Mouse (Mus musculus) MEL (cell line): ENCODE measurements around the gene Cops4. TPM values are rescaled to one million over a fixed set of nuclear protein-coding genes. Genes with fewer than 3 reads are reported as not detected.

Experiments
- DNase-seq: peaks from one replicate; pipeline ENCODE4 v3.0.0; 2011; ENCODE audit warnings: low read depth, low spot score
- H3K27ac ChIP-seq: 2 replicates; pipeline ENCODE4 v1.5.1; 2012; ENCODE audit warnings: low read depth, mild to moderate bottlenecking, control low read depth, low read length, moderate library complexity; ENCODE audit not compliant: control insufficient read depth
- H3K27me3 ChIP-seq, 2 experiments: fragments of 150-350 bp in 1 of 2; sonication (generic) in 1 of 2; 2 replicates each; pipeline ENCODE4 v1.6.1; 2012; ENCODE audit warnings: low read length in 2 of 2, mild to moderate bottlenecking in 2 of 2, improper control_type of control experiment in 1 of 2, moderate library complexity in 1 of 2; ENCODE audit not compliant: insufficient read depth in 2 of 2, control insufficient read depth in 1 of 2
- H3K36me3 ChIP-seq, 2 experiments: 2 replicates each; pipeline ENCODE4 v1.6.1; 2012 to 2014; ENCODE audit warnings: low read length in 2 of 2, improper control_type of control experiment in 1 of 2, inconsistent platforms in 1 of 2, mild to moderate bottlenecking in 1 of 2; ENCODE audit not compliant: insufficient read depth in 2 of 2, control insufficient read depth in 1 of 2
- H3K4me1 ChIP-seq, 2 experiments: fragments of 150-350 bp in 1 of 2; sonication (generic) in 1 of 2; 2 replicates each; pipeline ENCODE4 v1.6.1; 2012; ENCODE audit warnings: low read length in 2 of 2, improper control_type of control experiment in 1 of 2, mild to moderate bottlenecking in 1 of 2; ENCODE audit not compliant: insufficient read depth in 2 of 2, control insufficient read depth in 1 of 2
- H3K4me3 ChIP-seq, 2 experiments: fragments of 150-350 bp in 1 of 2; sonication (generic) in 1 of 2; 2 replicates each; pipeline ENCODE4 v1.5.1; 2012; ENCODE audit warnings: low read depth in 2 of 2, low read length in 2 of 2, mild to moderate bottlenecking in 2 of 2, moderate library complexity in 2 of 2, control low read depth in 1 of 2, improper control_type of control experiment in 1 of 2; ENCODE audit not compliant: control insufficient read depth in 1 of 2, insufficient read depth in 1 of 2
- H3K79me2 ChIP-seq: 2 replicates; pipeline ENCODE4 v1.6.1; 2012; ENCODE audit warnings: mild to moderate bottlenecking, low read length, moderate library complexity; ENCODE audit not compliant: control insufficient read depth, poor library complexity, insufficient read depth
- H3K9ac ChIP-seq: 2 replicates; pipeline ENCODE4 v1.6.1; 2012; ENCODE audit warnings: low read depth, mild to moderate bottlenecking, control low read depth, low read length, moderate library complexity; ENCODE audit not compliant: control insufficient read depth, poor library complexity, severe bottlenecking
- H3K9me3 ChIP-seq: fragments of 150-350 bp; sonication (generic); replicated peaks from 2 replicates; pipeline ENCODE4 v1.6.1; 2012; ENCODE audit warnings: mild to moderate bottlenecking, low read length, improper control_type of control experiment, moderate library complexity; ENCODE audit not compliant: insufficient read depth
- CHD2 ChIP-seq: IDR thresholded peaks from 2 replicates; pipeline ENCODE4 v1.6.1; 2011; ENCODE audit warnings: low read length, improper control_type of control experiment
- CTCF ChIP-seq, 3 experiments: IDR thresholded peaks in 2 of 3; conservative IDR thresholded peaks in 1 of 3; 2 replicates each; pipeline ENCODE4 v1.5.1; 2011 to 2012; ENCODE audit warnings: low read length in 3 of 3, low read depth in 2 of 3, mild to moderate bottlenecking in 2 of 3, improper control_type of control experiment in 1 of 3, inconsistent platforms in 1 of 3, mixed read lengths in 1 of 3, moderate library complexity in 1 of 3; ENCODE audit not compliant: control insufficient read depth in 1 of 3, insufficient read depth in 1 of 3, poor library complexity in 1 of 3, severe bottlenecking in 1 of 3
- E2F4 ChIP-seq: IDR thresholded peaks from 2 replicates; pipeline ENCODE4 v1.6.1; 2011; ENCODE audit warnings: low read depth, low read length, improper control_type of control experiment, borderline replicate concordance
- ELF1 ChIP-seq: IDR thresholded peaks from 2 replicates; pipeline ENCODE4 v1.6.1; 2014; ENCODE audit warnings: low read depth, mild to moderate bottlenecking, inconsistent platforms, low read length, improper control_type of control experiment, moderate library complexity
- EP300 ChIP-seq, 2 experiments: IDR thresholded peaks; 2 replicates each; pipeline ENCODE4 v1.6.1; 2011; ENCODE audit warnings: improper control_type of control experiment in 2 of 2, low read length in 2 of 2, low read depth in 1 of 2, mild to moderate bottlenecking in 1 of 2
- ETS1 ChIP-seq: IDR thresholded peaks from 2 replicates; pipeline ENCODE4 v1.6.1; 2012; ENCODE audit warnings: low read depth, mild to moderate bottlenecking, inconsistent platforms, low read length, improper control_type of control experiment, moderate library complexity
- MEF2A ChIP-seq: IDR thresholded peaks from 2 replicates; pipeline ENCODE4 v1.6.1; 2014; ENCODE audit warnings: low read depth, mild to moderate bottlenecking, inconsistent platforms, low read length, improper control_type of control experiment; ENCODE audit not compliant: poor library complexity, insufficient replicate concordance, severe bottlenecking; ENCODE audit errors: extremely low read depth
- MXI1 ChIP-seq: IDR thresholded peaks from 2 replicates; pipeline ENCODE4 v1.6.1; 2011; ENCODE audit warnings: mild to moderate bottlenecking, low read depth, low read length, improper control_type of control experiment
- MYC ChIP-seq: IDR thresholded peaks from 2 replicates; pipeline ENCODE4 v1.6.1; 2011; ENCODE audit warnings: low read depth, mild to moderate bottlenecking, low read length, improper control_type of control experiment, moderate library complexity
- NRF1 ChIP-seq: IDR thresholded peaks from 2 replicates; pipeline ENCODE4 v1.6.1; 2014; ENCODE audit warnings: low read depth, mild to moderate bottlenecking, inconsistent platforms, low read length, improper control_type of control experiment, moderate library complexity; ENCODE audit not compliant: poor library complexity, insufficient read depth, severe bottlenecking
- RAD21 ChIP-seq: IDR thresholded peaks from 2 replicates; pipeline ENCODE4 v1.6.1; 2011; ENCODE audit warnings: mild to moderate bottlenecking, low read depth, low read length, improper control_type of control experiment
- SMC3 ChIP-seq: IDR thresholded peaks from 2 replicates; pipeline ENCODE4 v1.6.1; 2011; ENCODE audit warnings: low read depth, low read length, improper control_type of control experiment
- TAL1 ChIP-seq: IDR thresholded peaks from 2 replicates; pipeline ENCODE4 v1.6.1; 2012; ENCODE audit warnings: mild to moderate bottlenecking, inconsistent platforms, low read length, moderate library complexity, mixed read lengths
- TBP ChIP-seq: IDR thresholded peaks from 2 replicates; pipeline ENCODE4 v1.8.0; 2011; ENCODE audit warnings: low read depth, low read length, improper control_type of control experiment
- ZC3H11A ChIP-seq: IDR thresholded peaks from 2 replicates; pipeline ENCODE4 v1.6.1; 2012; ENCODE audit warnings: low read depth, mild to moderate bottlenecking, inconsistent platforms, low read length, improper control_type of control experiment
- ZMIZ1 ChIP-seq: IDR thresholded peaks from 2 replicates; pipeline ENCODE4 v1.6.1; 2012; ENCODE audit warnings: low read depth, mild to moderate bottlenecking, inconsistent platforms, low read length, improper control_type of control experiment, moderate library complexity
- ZNF384 ChIP-seq: IDR thresholded peaks from 2 replicates; pipeline ENCODE4 v1.6.1; 2012; ENCODE audit warnings: low read depth, mild to moderate bottlenecking, inconsistent platforms, low read length, improper control_type of control experiment
- polyA plus RNA-seq, 2 experiments: library from polyadenylated mRNA; stranded (reverse) in 1 of 2; unstranded in 1 of 2; fragments of >175 nt in 1 of 2; fragments of >200 nt in 1 of 2; gene quantifications; 2 replicates each; pipeline versions ENCODE4 v1.2.1 to v1.2.4; 2012; ENCODE audit warnings: low replicate concordance in 2 of 2, low read depth in 1 of 2; ENCODE audit not compliant: insufficient read length in 2 of 2, insufficient read depth in 1 of 2, missing spikeins in 1 of 2
- total RNA-seq: library from RNA; depleted of rRNA; stranded (reverse); fragments of 300-350 nt; gene quantifications from 2 replicates; pipeline ENCODE4 v1.2.3, GENCODE M21; 2012

Gene Cops4
- total and polyA plus RNA-seq, 3 experiments = 112 to 626 (median 142) TPM

DNA sequence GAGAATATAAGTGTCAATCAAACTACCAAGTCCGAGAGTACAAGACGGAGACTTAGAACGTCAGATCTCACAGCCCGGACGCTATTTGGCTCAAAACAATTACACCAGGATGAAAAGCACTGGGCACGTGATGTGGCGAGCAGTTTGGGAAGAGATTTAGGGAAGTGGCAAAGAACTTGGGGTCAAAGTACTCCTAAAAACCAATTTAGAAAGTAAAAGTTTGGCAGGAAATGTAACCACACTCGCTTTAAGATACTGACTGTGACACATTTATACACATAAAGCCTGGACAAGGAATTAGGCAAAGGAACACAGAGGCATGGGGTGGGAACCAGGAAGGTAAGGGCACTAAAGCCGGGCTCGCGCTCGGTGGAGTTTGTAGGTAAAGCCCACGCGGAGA, 38.9 kb downstream of the Cops4 start:
- H3K27ac ChIP-seq = no peak overlapping the region
- TF ChIP-seq MYC = no peak
- no peak for TF ChIP-seq CHD2
- no peak for TF ChIP-seq ZNF384
- no peak for TF ChIP-seq TBP
- TF ChIP-seq NRF1 = no peak
- TF ChIP-seq ELF1 = no peak
- no peak for TF ChIP-seq MXI1
- TF ChIP-seq EP300 (IDR thresholded peaks at IDR 0.05; ENCODE audit: low read depth in 1 of 2, low read length in 2 of 2) = no peak
- no peak for TF ChIP-seq TAL1
- TF ChIP-seq ZC3H11A = no peak
- no peak for TF ChIP-seq E2F4
- no peak for TF ChIP-seq ZMIZ1
- peaks cover 0 to 18% of the 10 kb centered on the region in 2 experiments; a peak in 2 of 4 replicates for H3K36me3 ChIP-seq

DNA sequence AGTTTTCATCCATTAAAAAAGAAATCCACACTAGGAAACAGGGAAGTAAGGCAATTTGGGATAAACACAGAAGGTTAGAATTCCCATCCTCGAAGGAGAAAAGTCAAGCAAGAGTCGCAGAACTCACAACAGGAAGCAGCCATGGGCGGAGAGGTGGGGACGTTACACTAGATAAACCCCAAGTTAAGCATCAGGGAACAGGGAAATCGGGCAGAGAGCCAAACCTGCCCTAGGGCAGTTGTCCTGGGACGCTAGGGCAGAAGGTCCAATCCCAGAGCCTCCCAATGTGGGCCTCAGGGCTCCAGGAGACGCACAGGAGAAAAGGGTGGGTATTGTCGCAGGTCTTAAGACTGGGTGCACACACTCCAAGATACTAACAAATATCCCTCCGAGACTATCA, 39.4 kb downstream of the Cops4 start:
- peak; percentile 36 for DNase-seq

More for the DNA sequence above, 38.9 kb downstream of the Cops4 start:
- Histone ChIP-seq H3K9me3 (no peaks in the 10 kb centered on the region), H3K9ac (no peak overlapping the region), H3K4me1 (peaks cover 2 to 16% of the 10 kb centered on the region in 2 experiments; a peak in 3 of 4 replicates), H3K27me3 (no peaks in the 10 kb centered on the region), H3K4me3 (no peak overlapping the region), H3K79me2 (no peaks in the 10 kb centered on the region)
- no peak for DNase-seq

DNA sequence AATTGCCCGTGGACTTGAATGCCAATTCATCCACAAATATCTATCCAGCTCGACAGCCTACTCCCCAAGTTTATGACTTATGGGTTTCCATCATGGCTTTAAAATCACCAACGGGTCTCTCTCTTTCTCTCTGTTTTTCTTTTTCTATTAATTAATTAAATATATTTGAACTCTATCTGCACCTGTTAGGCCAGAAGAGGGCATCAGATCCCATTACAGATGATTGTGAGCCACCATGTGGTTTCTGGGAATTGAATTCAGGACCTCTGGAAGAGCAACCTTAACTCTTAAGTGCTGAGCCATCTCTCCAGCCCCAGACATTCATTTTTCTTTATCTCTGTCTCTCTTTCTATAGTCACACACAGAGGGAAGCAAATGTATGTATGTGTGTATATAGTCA, 40.7 kb downstream of the Cops4 start:
- no peak for TF ChIP-seq MEF2A
- TF ChIP-seq RAD21 = peak; percentile 49
- peak in 1 of 3 experiments; percentile 49; a peak in 2 of 6 replicates for TF ChIP-seq CTCF (IDR thresholded peaks at IDR 0.05 in 2 of 3, conservative IDR thresholded peaks at IDR 0.05 in 1 of 3; ENCODE audit: control insufficient read depth in 1 of 3, insufficient read depth in 1 of 3, low read depth in 2 of 3, low read length in 3 of 3, poor library complexity in 1 of 3, severe bottlenecking in 1 of 3)
- peak; percentile 68 for TF ChIP-seq SMC3
- no peak for TF ChIP-seq ZNF384
- peak; percentile 64; the same call in 1 of the 2 replicates for TF ChIP-seq MYC
- TF ChIP-seq ZC3H11A = peak; percentile 66
- Histone ChIP-seq H3K4me1 (peaks cover 2 to 8% of the 10 kb centered on the region in 2 experiments; a peak in 3 of 4 replicates), H3K9ac (no peak overlapping the region), H3K79me2 (no peaks in the 10 kb centered on the region), H3K27ac (no peak overlapping the region), H3K27me3 (no peaks in the 10 kb centered on the region), H3K36me3 (peaks cover 0 to 12% of the 10 kb centered on the region in 2 experiments; a peak in 2 of 4 replicates), H3K9me3 (no peaks in the 10 kb centered on the region), H3K4me3 (no peak overlapping the region)
- DNase-seq = no peak

More for the DNA sequence above, 39.4 kb downstream of the Cops4 start:
- TF ChIP-seq EP300 (IDR thresholded peaks at IDR 0.05; ENCODE audit: low read depth in 1 of 2, low read length in 2 of 2) (peak in 1 of 2 experiments; percentile 40; a peak in 1 of 4 replicates), ETS1 (0 out of 2 replicates have a peak, but pooled peaks have one; percentile 9), ZMIZ1 (no peak)
- Histone ChIP-seq H3K27ac (no peak overlapping the region), H3K9me3 (no peaks in the 10 kb centered on the region), H3K4me3 (no peak overlapping the region), H3K27me3 (no peaks in the 10 kb centered on the region), H3K79me2 (no peaks in the 10 kb centered on the region), H3K4me1 (peaks cover 2 to 13% of the 10 kb centered on the region in 2 experiments; a peak in 3 of 4 replicates), H3K9ac (no peak overlapping the region; the same call in 1 of the 2 replicates), H3K36me3 (peaks cover 0 to 16% of the 10 kb centered on the region in 2 experiments; a peak in 2 of 4 replicates)
